Mouse (Mus musculus): Measurements from ENCODE around the gene Igf1r.

GRCm38 (mm10) chr7:68074748-68075147 is 122.1 kb downstream of the Igf1r start:
- TF ChIP-seq POLR2A (IDR thresholded peaks at IDR 0.05; ENCODE audit: extremely low read depth, insufficient read depth, low read length), result no peak
- no peak for TF ChIP-seq CTCF (IDR thresholded peaks at IDR 0.05; ENCODE audit: extremely low read depth, insufficient read depth, low read length)

Data from cortical plate, adult 2 months (tissue).